Mouse (Mus musculus) lung, postnatal 0 days (tissue): ENCODE data around the gene Zbtb16. TPM values are rescaled to one million over a fixed set of nuclear protein-coding genes. Genes with fewer than 3 reads are reported as not detected.

Source experiments
- ATAC-seq: fragments of 200-750 bp; cut with Nextera tagmentation; 2 replicates; pipeline ENCODE4 v1.8.0; 2017; ENCODE audit warnings: moderate library complexity
- DNase-seq: peaks from one replicate; pipeline ENCODE4 v3.0.0-alpha.2; 2016; ENCODE audit warnings: low spot score
- H3K27ac ChIP-seq: fragments of 300-500 bp; sonication (generic); 2 replicates; pipeline ENCODE4 v1.5.1; 2014; ENCODE audit warnings: antibody characterized with exemption, mild to moderate bottlenecking, low read length, mixed read lengths
- H3K27me3 ChIP-seq: fragments of 300-500 bp; sonication (generic); replicated peaks from 2 replicates; pipeline ENCODE4 v1.6.1; 2014; ENCODE audit warnings: low read length, mixed read lengths; ENCODE audit not compliant: insufficient read depth
- H3K36me3 ChIP-seq: fragments of 300-500 bp; sonication (generic); 2 replicates; pipeline ENCODE4 v1.6.1; 2014; ENCODE audit warnings: low read length, mixed read lengths; ENCODE audit not compliant: insufficient read depth
- H3K4me1 ChIP-seq: fragments of 300-500 bp; sonication (generic); 2 replicates; pipeline ENCODE4 v1.6.1; 2014; ENCODE audit warnings: antibody characterized with exemption, low read depth, low read length, mixed read lengths; ENCODE audit not compliant: insufficient read depth
- H3K4me2 ChIP-seq: fragments of 300-500 bp; sonication (generic); replicated peaks from 2 replicates; pipeline ENCODE4 v1.6.1; 2014; ENCODE audit warnings: low read depth, mild to moderate bottlenecking, low read length, moderate library complexity, mixed read lengths
- H3K4me3 ChIP-seq: fragments of 300-500 bp; sonication (generic); 2 replicates; pipeline ENCODE4 v1.5.1; 2014; ENCODE audit warnings: low read depth, low read length
- H3K9ac ChIP-seq: fragments of 300-500 bp; sonication (generic); replicated peaks from 2 replicates; pipeline ENCODE4 v1.6.1; 2014; ENCODE audit warnings: low read depth, mild to moderate bottlenecking
- H3K9me3 ChIP-seq: fragments of 300-500 bp; sonication (generic); 2 replicates; pipeline ENCODE4 v1.6.1; 2016; ENCODE audit warnings: low read length, mixed read lengths
- CTCF ChIP-seq: IDR thresholded peaks from 2 replicates; pipeline ENCODE4 v1.5.1; 2016; ENCODE audit warnings: antibody characterized with exemption, mild to moderate bottlenecking
- EP300 ChIP-seq: IDR thresholded peaks from 2 replicates; pipeline ENCODE4 v1.6.1; 2016; ENCODE audit warnings: antibody characterized with exemption, mild to moderate bottlenecking, control low read depth
- WGBS: fragments of 180-500 bp; shearing (Covaris S2); extraction: QIAGEN DNeasy Blood & Tissue Kit; methylation state at CpG from one replicate; pipeline ENCODE4 v1.1.7; 2014; 5-methylcytosine and 5-hydroxymethylcytosine counted together
- polyA plus RNA-seq: library from polyadenylated mRNA; unstranded; fragments of >200 nt; fragmentation: Nextera tagmentation; extraction: Ambion mirVana; gene quantifications from 2 replicates; pipeline ENCODE4 v1.2.1, GENCODE M21; 2015

The Zbtb16 gene
- polyA plus RNA-seq: 3.9 and 19.7 TPM in 2 replicates

DNA sequence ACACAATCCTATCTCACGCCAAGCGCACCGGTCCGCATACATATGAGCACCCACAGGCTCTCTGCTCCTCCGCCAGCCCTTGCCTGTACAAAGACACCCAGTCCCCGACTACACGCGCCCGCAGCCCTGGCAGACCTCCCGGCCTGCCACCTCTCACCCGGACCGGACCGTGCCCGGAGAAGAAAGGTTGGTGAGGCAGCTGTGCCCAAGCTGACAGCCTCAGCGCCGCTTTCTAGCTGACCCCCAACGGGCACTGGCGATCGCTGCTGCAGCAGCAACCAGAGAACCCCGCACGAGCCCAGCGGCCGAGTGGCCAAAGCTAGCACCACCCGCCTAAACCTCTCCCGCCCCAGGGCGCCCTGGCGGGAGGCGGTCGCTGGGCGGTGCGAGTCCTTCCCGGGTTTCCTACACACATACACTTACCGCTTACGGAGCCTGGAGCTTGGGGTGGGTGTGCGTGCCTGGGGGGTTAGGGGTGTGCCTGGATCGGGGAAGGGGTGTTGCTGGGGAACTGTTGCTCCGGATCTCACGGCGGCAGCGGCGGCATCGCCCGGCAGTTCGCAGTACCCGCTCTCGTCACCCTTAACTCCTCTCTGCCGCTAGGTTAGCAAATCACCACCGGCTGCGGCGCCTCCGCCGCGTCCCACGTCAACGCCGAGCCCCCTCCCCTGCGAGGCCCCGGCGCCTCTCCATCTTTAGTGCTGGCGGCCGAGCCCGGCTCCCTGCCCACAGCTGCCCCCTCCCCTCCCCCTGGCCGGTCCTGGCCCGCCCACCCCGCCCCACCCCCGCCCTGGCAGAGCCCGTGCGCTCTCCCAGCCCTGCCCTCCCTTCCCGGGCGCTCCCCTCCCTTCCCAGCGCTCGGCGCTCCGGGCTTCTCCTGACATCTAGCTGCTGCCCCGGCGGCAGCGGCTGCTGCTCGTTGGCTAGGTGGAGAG is at the start of gene Zbtb16:
Gene Zbtb16, minus strand, starts transcription at position 592 of the 935 bp plus-strand sequence.
- peak within 1 kb of the TSS; percentile 97 for H3K27ac ChIP-seq

DNA sequence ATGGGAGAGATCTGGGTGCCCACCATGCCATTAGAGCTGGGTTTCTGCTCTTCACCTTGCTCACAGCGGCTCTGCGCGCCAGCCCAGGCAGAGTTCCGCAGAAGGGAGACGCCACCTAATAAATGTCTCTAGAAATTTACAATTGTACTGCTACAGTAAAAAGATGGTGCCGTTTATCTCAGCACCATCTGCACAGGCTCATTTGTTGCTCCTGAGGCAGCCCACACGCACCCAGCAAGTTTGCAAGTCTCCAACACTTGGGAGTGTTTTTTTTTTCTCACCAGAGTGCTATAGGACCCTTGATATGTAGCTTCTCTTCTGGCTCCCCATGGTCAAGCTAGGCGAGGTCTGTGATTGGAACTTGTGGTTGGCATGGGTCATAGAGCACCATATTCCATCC is 36.9 kb upstream of the Zbtb16 start:
- no peak for TF ChIP-seq CTCF
- TF ChIP-seq EP300: no peak
- H3K27ac ChIP-seq: no peak overlapping the region
- no peaks in the 10 kb centered on the region for H3K27me3 ChIP-seq
- H3K4me3 ChIP-seq: no peak overlapping the region
- no peak overlapping the region for H3K9ac ChIP-seq
- no peaks in the 10 kb centered on the region for H3K36me3 ChIP-seq
- H3K4me1 ChIP-seq: no peaks in the 10 kb centered on the region
- 81% methylated on average over 8 of the region's 8 CpGs for WGBS
- DNase-seq: no peak
- no peak overlapping the region for H3K4me2 ChIP-seq
- no peak for ATAC-seq
- H3K9me3 ChIP-seq: no peaks in the 10 kb centered on the region

More for the DNA sequence above, at the start of gene Zbtb16:
- peak within 1 kb of the TSS; percentile 80 for H3K4me2 ChIP-seq
- DNase-seq (peak; percentile 96), ATAC-seq (peak; percentile 91)
- peak within 1 kb of the TSS; percentile 97 for H3K9ac ChIP-seq
- peak within 1 kb of the TSS; percentile 96 for H3K4me3 ChIP-seq
- peak; percentile 19; the same call in 1 of the 2 replicates for TF ChIP-seq EP300
- TF ChIP-seq CTCF: peak; percentile 55
- under 1% methylated on average over 50 of the region's 78 CpGs for WGBS
- H3K27me3 ChIP-seq: no peaks in the 10 kb centered on the region
- peaks cover 20% of the 10 kb centered on the region for H3K36me3 ChIP-seq
- H3K4me1 ChIP-seq: peaks cover 24% of the 10 kb centered on the region
- H3K9me3 ChIP-seq: no peaks in the 10 kb centered on the region

DNA sequence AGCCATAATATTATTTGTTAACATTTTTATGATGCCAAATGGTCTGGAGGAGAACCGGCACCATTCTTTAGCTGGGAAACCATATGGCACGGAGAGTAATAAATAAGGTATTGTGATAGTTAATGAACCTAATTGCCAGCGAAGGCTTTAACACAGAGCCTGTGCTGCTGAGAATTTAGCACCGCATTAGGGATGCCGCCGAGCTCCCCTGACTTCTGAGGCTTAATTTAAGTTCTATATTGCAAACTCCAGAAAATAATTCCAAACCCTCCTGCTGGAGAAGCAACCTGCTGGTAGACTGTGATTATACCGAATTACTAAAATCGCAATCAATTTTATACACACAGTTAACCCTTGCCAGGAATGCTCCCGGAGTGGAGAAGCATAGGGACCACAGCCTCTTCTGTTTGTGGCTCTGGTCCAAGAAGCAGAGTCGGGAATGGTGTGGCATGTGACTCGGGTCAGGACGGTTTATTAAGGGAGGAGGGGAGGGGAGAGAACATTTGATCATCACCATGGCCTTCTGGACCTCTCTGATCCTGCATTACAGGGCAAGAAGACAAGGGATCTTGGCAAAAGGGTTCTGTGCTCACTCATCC is 30.6 kb upstream of the Zbtb16 start:
- Histone ChIP-seq H3K27me3 (no peaks in the 10 kb centered on the region), H3K27ac (no peak overlapping the region), H3K9me3 (no peaks in the 10 kb centered on the region), H3K4me2 (no peak overlapping the region), H3K9ac (no peak overlapping the region), H3K4me1 (no peaks in the 10 kb centered on the region), H3K36me3 (no peaks in the 10 kb centered on the region), H3K4me3 (no peak overlapping the region)
- TF ChIP-seq EP300 (no peak), CTCF (no peak)
- DNase-seq: no peak
- WGBS: 68% methylated on average over 12 of the region's 12 CpGs
- no peak for ATAC-seq

DNA sequence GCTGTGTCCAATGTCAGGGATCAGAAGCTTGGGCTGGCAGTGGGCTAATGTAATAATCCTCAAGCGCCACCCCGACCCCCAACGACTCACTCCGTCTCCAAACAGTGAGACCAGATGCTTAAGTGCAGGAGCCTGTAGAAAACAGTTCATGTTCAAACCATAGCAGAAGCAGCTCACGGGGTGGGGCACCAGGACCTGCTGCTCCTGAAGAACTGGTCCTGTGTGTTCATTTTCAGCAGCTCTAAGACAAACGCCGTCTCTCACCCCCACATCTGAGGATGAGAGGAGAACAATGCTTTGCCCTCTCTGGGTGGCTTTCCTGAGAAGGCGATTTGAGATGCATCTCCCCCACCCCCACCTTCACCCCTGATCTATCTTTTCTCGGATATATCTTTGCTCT is 29.2 kb upstream of the Zbtb16 start:
- Histone ChIP-seq H3K9me3 (no peaks in the 10 kb centered on the region), H3K27me3 (no peaks in the 10 kb centered on the region), H3K27ac (no peak overlapping the region), H3K4me1 (0 out of 2 replicates have a peak, but pooled peaks cover 2% of the 10 kb centered on the region), H3K4me3 (no peak overlapping the region), H3K4me2 (no peak overlapping the region), H3K9ac (no peak overlapping the region), H3K36me3 (no peaks in the 10 kb centered on the region)
- DNase-seq (no peak), ATAC-seq (no peak)
- TF ChIP-seq EP300: no peak
- no peak for TF ChIP-seq CTCF
- WGBS: 44% methylated on average over 9 of the region's 9 CpGs

DNA sequence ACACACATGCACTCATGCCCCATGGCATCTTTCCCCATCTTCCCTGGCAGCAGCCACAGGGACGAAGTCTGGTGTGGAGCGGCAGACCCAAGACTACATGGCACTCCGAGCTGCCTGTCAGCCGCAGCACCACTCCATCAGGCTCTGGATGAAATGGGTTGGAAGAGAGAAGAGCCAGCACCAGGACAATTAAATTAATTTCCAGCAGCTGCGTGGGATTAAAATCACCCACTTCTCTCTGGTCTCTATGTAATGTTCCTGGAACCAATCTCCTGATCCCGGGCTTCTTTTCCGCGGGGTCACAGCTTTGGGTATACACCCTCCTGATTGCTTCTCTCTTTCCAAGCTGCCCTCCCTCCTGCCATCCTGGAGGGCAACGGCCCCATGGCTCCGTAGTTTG is 25.5 kb upstream of the Zbtb16 start:
- peak; percentile 20; the same call in 1 of the 2 replicates for ATAC-seq
- Histone ChIP-seq H3K4me2 (no peak overlapping the region), H3K4me3 (no peak overlapping the region), H3K27ac (no peak overlapping the region), H3K9me3 (no peaks in the 10 kb centered on the region), H3K36me3 (no peaks in the 10 kb centered on the region), H3K4me1 (0 out of 2 replicates have a peak, but pooled peaks cover 5% of the 10 kb centered on the region), H3K27me3 (no peaks in the 10 kb centered on the region), H3K9ac (no peak overlapping the region)
- TF ChIP-seq CTCF: no peak
- no peak for TF ChIP-seq EP300
- peak; percentile 49 for DNase-seq
- WGBS: 67% methylated on average over 10 of the region's 10 CpGs

DNA sequence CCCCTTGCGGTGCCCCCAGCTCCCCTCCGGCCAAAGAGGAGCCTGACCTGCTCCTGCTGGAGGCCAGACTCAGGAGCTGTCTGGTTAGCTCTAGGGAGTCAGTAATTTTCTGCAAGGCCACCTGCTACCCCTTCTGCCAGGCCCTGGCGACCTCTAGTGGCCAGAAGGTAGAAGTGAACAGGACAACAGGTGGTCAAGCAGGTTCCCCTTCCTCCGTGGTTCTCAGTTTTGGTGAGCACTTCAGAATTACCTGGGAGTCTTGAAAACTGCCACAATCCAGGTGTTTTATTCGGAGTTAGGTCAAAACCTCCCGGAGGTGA is 24.5 kb upstream of the Zbtb16 start:
- H3K4me1 ChIP-seq: 0 out of 2 replicates have a peak, but pooled peaks cover 5% of the 10 kb centered on the region
- H3K4me2 ChIP-seq: no peak overlapping the region
- no peaks in the 10 kb centered on the region for H3K9me3 ChIP-seq
- H3K9ac ChIP-seq: no peak overlapping the region
- no peak overlapping the region for H3K27ac ChIP-seq
- peak; percentile 90 for DNase-seq
- TF ChIP-seq CTCF (peak; percentile 95), EP300 (no peak)
- peak; percentile 86 for ATAC-seq
- 3% methylated on average over 6 of the region's 6 CpGs for WGBS
- H3K4me3 ChIP-seq: no peak overlapping the region
- H3K27me3 ChIP-seq: no peaks in the 10 kb centered on the region
- H3K36me3 ChIP-seq: no peaks in the 10 kb centered on the region
